Mouse (Mus musculus) C2C12 (cell line): Measurements from ENCODE around the gene Cnga1.

Experiments
- CEBPB ChIP-seq: IDR thresholded peaks from one replicate; pipeline ENCODE4 v1.6.1; 2011; ENCODE audit warnings: low read depth, mild to moderate bottlenecking, control low read depth, moderate library complexity
- CTCF ChIP-seq: IDR thresholded peaks from one replicate; pipeline ENCODE4 v1.5.1; 2011; ENCODE audit not compliant: control insufficient read depth, insufficient read depth, insufficient read length

- no peak for TF ChIP-seq CTCF
- TF ChIP-seq CEBPB = no peak
Measured at GRCm38 (mm10) chr5:72601006-72601405, 43.1 kb downstream of the Cnga1 start.
